Mouse (Mus musculus): ENCODE measurements around the gene Bmp3.

GRCm38 (mm10) chr5:98865146-98865545 is 10.9 kb downstream of the Bmp3 start:
- no peak for TF ChIP-seq CTCF (IDR thresholded peaks at IDR 0.05; ENCODE audit: borderline replicate concordance, insufficient read depth, low read length)
- no peak for TF ChIP-seq POLR2A (IDR thresholded peaks at IDR 0.05; ENCODE audit: low read depth, low read length)

Measured in embryonic fibroblast, embryonic 13.5 days (primary cell).